Mouse (Mus musculus) MEL (cell line): ENCODE measurements around the gene Zfp28.

Source experiments
- CTCF ChIP-seq, 3 experiments: IDR thresholded peaks in 2 of 3; conservative IDR thresholded peaks in 1 of 3; 2 replicates each; pipeline ENCODE4 v1.5.1; 2011 to 2012; ENCODE audit warnings: low read length in 3 of 3, low read depth in 2 of 3, mild to moderate bottlenecking in 2 of 3, improper control_type of control experiment in 1 of 3, inconsistent platforms in 1 of 3, mixed read lengths in 1 of 3, moderate library complexity in 1 of 3; ENCODE audit not compliant: control insufficient read depth in 1 of 3, insufficient read depth in 1 of 3, poor library complexity in 1 of 3, severe bottlenecking in 1 of 3
- EP300 ChIP-seq, 2 experiments: IDR thresholded peaks; 2 replicates each; pipeline ENCODE4 v1.6.1; 2011; ENCODE audit warnings: improper control_type of control experiment in 2 of 2, low read length in 2 of 2, low read depth in 1 of 2, mild to moderate bottlenecking in 1 of 2
- MXI1 ChIP-seq: IDR thresholded peaks from 2 replicates; pipeline ENCODE4 v1.6.1; 2011; ENCODE audit warnings: mild to moderate bottlenecking, low read depth, low read length, improper control_type of control experiment
- POLR2AphosphoS2 ChIP-seq: IDR thresholded peaks from 2 replicates; pipeline ENCODE4 v1.6.1; 2011; ENCODE audit warnings: low read length, improper control_type of control experiment
- TAL1 ChIP-seq: IDR thresholded peaks from 2 replicates; pipeline ENCODE4 v1.6.1; 2012; ENCODE audit warnings: mild to moderate bottlenecking, inconsistent platforms, low read length, moderate library complexity, mixed read lengths
- UBTF ChIP-seq: IDR thresholded peaks from 2 replicates; pipeline ENCODE4 v1.6.1; 2012; ENCODE audit warnings: low read depth, mild to moderate bottlenecking, inconsistent platforms, low read length, improper control_type of control experiment, moderate library complexity, borderline replicate concordance; ENCODE audit not compliant: insufficient read depth
- USF2 ChIP-seq, 2 experiments: IDR thresholded peaks; 2 replicates each; pipeline ENCODE4 v1.6.1; 2011 to 2012; ENCODE audit warnings: improper control_type of control experiment in 2 of 2, low read length in 2 of 2, borderline replicate concordance in 1 of 2, inconsistent platforms in 1 of 2, low read depth in 1 of 2, mild to moderate bottlenecking in 1 of 2; ENCODE audit not compliant: insufficient read depth in 1 of 2

GRCm38 (mm10) chr7:6339865-6340264 is 43.2 kb upstream of the Zfp28 start:
- TF ChIP-seq CTCF (IDR thresholded peaks at IDR 0.05 in 2 of 3, conservative IDR thresholded peaks at IDR 0.05 in 1 of 3; ENCODE audit: control insufficient read depth in 1 of 3, insufficient read depth in 1 of 3, low read depth in 2 of 3, low read length in 3 of 3, poor library complexity in 1 of 3, severe bottlenecking in 1 of 3) (no peak), POLR2AphosphoS2 (no peak), UBTF (no peak), EP300 (IDR thresholded peaks at IDR 0.05; ENCODE audit: low read depth in 1 of 2, low read length in 2 of 2) (no peak), USF2 (IDR thresholded peaks at IDR 0.05; ENCODE audit: borderline replicate concordance in 1 of 2, insufficient read depth in 1 of 2, low read depth in 1 of 2, low read length in 2 of 2) (no peak), TAL1 (no peak), MXI1 (no peak)
